Mouse (Mus musculus) embryonic facial prominence, embryonic 11.5 days (tissue): Measurements from ENCODE around the gene Mybphl. TPM values are rescaled to one million over a fixed set of nuclear protein-coding genes. Genes with fewer than 3 reads are reported as not detected.

ENCODE experiments used
- ATAC-seq: fragments of 200-750 bp; cut with Nextera tagmentation; replicated peaks from 2 replicates; pipeline ENCODE4 v1.8.0; 2017; ENCODE audit warnings: low read depth; ENCODE audit not compliant: insufficient number of reproducible peaks, low FRiP score, low TSS enrichment
- DNase-seq: peaks from one replicate; pipeline ENCODE4 v3.0.0-alpha.2; 2015; ENCODE audit warnings: low spot score
- H3K27ac ChIP-seq: fragments of 300-500 bp; sonication (generic); replicated peaks from 2 replicates; pipeline ENCODE4 v1.5.1; 2014; ENCODE audit warnings: mild to moderate bottlenecking, low read depth, low read length, control low read depth
- H3K27me3 ChIP-seq: fragments of 300-500 bp; sonication (generic); 2 replicates; pipeline ENCODE4 v1.6.1; 2014; ENCODE audit warnings: mild to moderate bottlenecking, low read length, moderate library complexity, mixed read lengths; ENCODE audit not compliant: control insufficient read depth, insufficient read depth
- H3K36me3 ChIP-seq: fragments of 300-500 bp; sonication (generic); replicated peaks from 2 replicates; pipeline ENCODE4 v1.6.1; 2014; ENCODE audit warnings: low read depth, mild to moderate bottlenecking, low read length, moderate library complexity, mixed read lengths; ENCODE audit not compliant: control insufficient read depth, insufficient read depth
- H3K4me1 ChIP-seq: fragments of 300-500 bp; sonication (generic); 2 replicates; pipeline ENCODE4 v1.6.1; 2014; ENCODE audit warnings: low read length, mixed read lengths; ENCODE audit not compliant: control insufficient read depth, insufficient read depth
- H3K4me2 ChIP-seq: fragments of 300-500 bp; sonication (generic); 2 replicates; pipeline ENCODE4 v1.6.1; 2014; ENCODE audit warnings: low read depth, mild to moderate bottlenecking, control low read depth, low read length, moderate library complexity
- H3K4me3 ChIP-seq: fragments of 300-500 bp; sonication (generic); 2 replicates; pipeline ENCODE4 v1.5.1; 2014; ENCODE audit warnings: low read depth, low read length, control low read depth
- H3K9ac ChIP-seq: fragments of 300-500 bp; sonication (generic); replicated peaks from 2 replicates; pipeline ENCODE4 v1.6.1; 2014; ENCODE audit warnings: mild to moderate bottlenecking, control low read depth, low read length
- H3K9me3 ChIP-seq: fragments of 300-500 bp; sonication (generic); replicated peaks from 2 replicates; pipeline ENCODE4 v1.6.1; 2016; ENCODE audit warnings: mild to moderate bottlenecking, low read length, inconsistent platforms, mixed read lengths; ENCODE audit not compliant: control insufficient read depth
- WGBS: fragments of 180-500 bp; shearing (Covaris S2); extraction: QIAGEN DNeasy Blood & Tissue Kit; methylation state at CpG from one replicate; pipeline ENCODE4 v1.1.7; 2014; 5-methylcytosine and 5-hydroxymethylcytosine counted together
- polyA plus RNA-seq: library from polyadenylated mRNA; unstranded; fragments of >200 nt; fragmentation: Nextera tagmentation; extraction: Ambion mirVana; gene quantifications from 2 replicates; pipeline ENCODE4 v1.2.1, GENCODE M21; 2014

The Mybphl gene
- polyA plus RNA-seq, 1 experiment from 2014 or later, result 0.32 TPM

GRCm38 (mm10) chr3:108405536-108406305, 41.0 kb downstream of the Mybphl start:
- ATAC-seq, result no peak
- no peak overlapping the region for H3K9ac ChIP-seq
- no peaks in the 10 kb centered on the region for H3K27me3 ChIP-seq
- H3K4me3 ChIP-seq, result no peak overlapping the region
- no peak for DNase-seq
- no peaks in the 10 kb centered on the region for H3K4me1 ChIP-seq
- 0 out of 2 replicates have a peak overlapping the region, but pooled peaks have one; percentile 20 for H3K27ac ChIP-seq
- no peaks in the 10 kb centered on the region; the same call in 1 of the 2 replicates for H3K36me3 ChIP-seq
- H3K9me3 ChIP-seq, result no peaks in the 10 kb centered on the region
- H3K4me2 ChIP-seq, result no peak overlapping the region
- 36% methylated on average over 14 of the region's 14 CpGs for WGBS

GRCm38 (mm10) chr3:108406306-108406885, 41.7 kb downstream of the Mybphl start:
- Histone ChIP-seq H3K4me2 (no peak overlapping the region), H3K36me3 (no peaks in the 10 kb centered on the region; the same call in 1 of the 2 replicates), H3K4me3 (no peak overlapping the region), H3K4me1 (no peaks in the 10 kb centered on the region; the same call in 1 of the 2 replicates), H3K27me3 (no peaks in the 10 kb centered on the region), H3K27ac (no peak overlapping the region), H3K9ac (no peak overlapping the region), H3K9me3 (no peaks in the 10 kb centered on the region)
- no peak for ATAC-seq
- no peak for DNase-seq
- WGBS, result 90% methylated on average over 24 of the region's 24 CpGs

DNA sequence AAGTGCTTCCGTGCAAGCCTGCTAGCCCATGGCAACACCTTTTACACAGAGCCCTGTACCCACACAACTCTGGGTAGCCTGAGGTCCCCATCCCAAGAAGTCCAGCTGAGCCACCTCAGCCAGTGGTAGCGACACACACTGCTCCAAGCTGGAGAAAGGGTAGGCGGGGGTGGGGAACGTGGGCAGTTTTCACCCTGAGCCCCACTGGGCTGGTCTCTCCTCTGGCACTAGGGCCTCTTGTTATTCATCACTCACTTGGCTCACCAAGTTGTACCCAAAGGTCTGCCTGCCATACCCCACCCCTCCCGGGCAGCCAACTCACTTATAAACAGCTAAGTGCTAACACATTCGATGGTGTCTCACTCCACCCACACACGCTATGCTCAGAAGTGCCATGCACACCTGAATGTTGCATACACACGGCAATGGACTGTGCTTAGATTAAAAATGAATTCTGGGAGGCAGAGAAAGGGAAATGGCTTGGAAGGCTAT, 43.9 kb downstream of the Mybphl start:
- H3K9ac ChIP-seq, result no peak overlapping the region
- peaks cover 4% of the 10 kb centered on the region for H3K36me3 ChIP-seq
- no peak overlapping the region for H3K27ac ChIP-seq
- no peak overlapping the region for H3K4me2 ChIP-seq
- DNase-seq (no peak), ATAC-seq (no peak)
- H3K4me1 ChIP-seq, result no peaks in the 10 kb centered on the region; the same call in 1 of the 2 replicates
- WGBS, result 94% methylated on average over 8 of the region's 8 CpGs
- no peaks in the 10 kb centered on the region for H3K27me3 ChIP-seq
- no peak overlapping the region for H3K4me3 ChIP-seq
- no peaks in the 10 kb centered on the region; the same call in 1 of the 2 replicates for H3K9me3 ChIP-seq

GRCm38 (mm10) chr3:108409656-108410358, 45.1 kb downstream of the Mybphl start:
- ATAC-seq, result no peak
- H3K36me3 ChIP-seq, result peaks cover 4% of the 10 kb centered on the region
- peak overlapping the region; percentile 53 for H3K9ac ChIP-seq
- peaks cover 3% of the 10 kb centered on the region; the same call in 1 of the 2 replicates for H3K9me3 ChIP-seq
- DNase-seq, result no peak
- no peak overlapping the region for H3K4me3 ChIP-seq
- peaks cover under 1% of the 10 kb centered on the region; the same call in 1 of the 2 replicates for H3K4me1 ChIP-seq
- no peaks in the 10 kb centered on the region for H3K27me3 ChIP-seq
- WGBS, result 47% methylated on average over 8 of the region's 8 CpGs
- peak overlapping the region; percentile 19 for H3K4me2 ChIP-seq
- H3K27ac ChIP-seq, result peak overlapping the region; percentile 42

DNA sequence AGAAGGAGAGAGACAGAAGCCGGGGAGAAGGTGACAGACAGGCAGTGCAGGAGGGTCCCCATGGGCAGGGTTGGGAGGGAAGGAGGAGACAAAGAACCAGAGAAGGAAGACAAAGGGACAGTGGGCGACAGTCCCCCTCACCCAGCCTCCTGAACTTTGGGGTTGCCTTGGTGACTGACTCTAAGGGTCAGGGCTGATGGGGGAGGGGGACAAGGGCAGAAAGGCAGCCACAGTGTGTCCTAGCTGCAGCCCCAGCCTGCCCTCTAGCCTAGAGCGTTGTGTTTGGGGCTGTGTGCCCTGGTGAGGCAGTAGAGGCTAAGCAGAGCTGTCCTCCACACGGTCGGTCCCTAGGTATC, 45.6 kb downstream of the Mybphl start:
- peak overlapping the region; percentile 42 for H3K27ac ChIP-seq
- peaks cover 3% of the 10 kb centered on the region; the same call in 1 of the 2 replicates for H3K9me3 ChIP-seq
- no peak overlapping the region for H3K4me3 ChIP-seq
- DNase-seq, result no peak
- peak; percentile 53 for ATAC-seq
- H3K4me2 ChIP-seq, result peak overlapping the region; percentile 32; the same call in 1 of the 2 replicates
- peaks cover 4% of the 10 kb centered on the region for H3K36me3 ChIP-seq
- peak overlapping the region; percentile 53 for H3K9ac ChIP-seq
- 15% methylated on average over 5 of the region's 5 CpGs for WGBS
- peaks cover 5% of the 10 kb centered on the region; the same call in 1 of the 2 replicates for H3K4me1 ChIP-seq
- H3K27me3 ChIP-seq, result no peaks in the 10 kb centered on the region

DNA sequence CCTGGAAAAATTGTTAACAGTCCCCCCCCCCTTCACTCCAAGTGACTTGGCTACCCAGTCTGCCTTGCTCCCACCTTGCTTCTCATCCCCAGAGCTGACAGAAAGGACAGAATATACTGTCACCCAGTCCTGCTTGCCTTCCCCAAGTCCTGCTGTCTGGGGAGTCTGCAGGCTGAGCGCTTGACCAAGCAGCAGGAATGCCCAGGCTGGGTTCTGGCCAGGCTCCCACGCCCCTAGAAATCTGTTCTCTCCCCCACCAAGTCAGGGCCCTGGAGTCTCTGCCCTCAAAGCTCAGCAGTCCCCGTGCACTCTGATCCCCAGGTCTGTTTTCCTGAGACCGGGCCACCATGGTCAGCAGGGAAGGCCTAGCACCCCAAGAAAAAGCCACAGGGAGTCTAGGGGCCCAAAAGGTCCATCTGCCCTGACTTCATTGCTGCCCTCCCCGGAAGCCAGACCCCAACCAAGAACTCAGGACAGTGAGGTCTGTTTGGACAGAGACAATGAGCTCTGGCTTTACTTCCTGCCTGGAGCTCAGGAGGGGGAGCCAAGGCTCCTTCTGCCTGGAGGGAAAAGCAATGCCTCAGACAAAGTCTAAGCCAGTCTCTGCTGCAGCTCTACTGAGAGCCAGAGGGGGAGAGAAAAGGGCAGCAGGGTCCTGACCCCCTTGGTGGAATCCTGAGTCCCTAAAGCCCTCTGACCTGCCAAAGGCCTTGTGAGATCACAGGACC, 46.5 kb downstream of the Mybphl start:
- Histone ChIP-seq H3K36me3 (peaks cover 4% of the 10 kb centered on the region), H3K9ac (peak overlapping the region; percentile 53), H3K4me2 (peak overlapping the region; percentile 32), H3K4me1 (peaks cover 5% of the 10 kb centered on the region; the same call in 1 of the 2 replicates), H3K9me3 (peaks cover 3% of the 10 kb centered on the region; the same call in 1 of the 2 replicates), H3K27ac (peak overlapping the region; percentile 42), H3K4me3 (no peak overlapping the region), H3K27me3 (no peaks in the 10 kb centered on the region)
- DNase-seq (no peak), ATAC-seq (no peak)
- 33% methylated on average over 5 of the region's 5 CpGs for WGBS

DNA sequence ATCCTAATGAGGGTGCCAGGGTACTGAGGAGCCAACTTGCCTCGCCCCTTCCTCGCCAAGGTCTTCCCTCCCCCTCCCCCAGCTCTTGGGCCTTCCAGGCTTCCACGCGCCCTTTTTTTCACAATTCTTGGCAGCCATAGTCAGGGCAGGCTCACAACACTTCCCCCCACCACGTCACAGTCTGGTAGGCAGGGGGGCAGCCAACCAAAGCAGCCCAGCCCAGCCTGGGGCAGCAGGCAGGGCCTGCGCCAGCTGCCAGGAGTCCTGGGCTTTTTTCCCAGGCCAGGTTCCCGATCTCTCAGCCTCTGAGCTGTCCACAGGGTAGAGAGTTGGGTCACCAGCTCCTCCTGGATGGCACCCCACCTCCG, 47.0 kb downstream of the Mybphl start:
- peak overlapping the region; percentile 32 for H3K4me2 ChIP-seq
- peaks cover 5% of the 10 kb centered on the region; the same call in 1 of the 2 replicates for H3K4me1 ChIP-seq

More for the DNA sequence above, 47.0 kb downstream of the Mybphl start:
- Histone ChIP-seq H3K9me3 (peaks cover 3% of the 10 kb centered on the region; the same call in 1 of the 2 replicates), H3K27ac (peak overlapping the region; percentile 42; the same call in 1 of the 2 replicates), H3K4me3 (no peak overlapping the region), H3K9ac (peak overlapping the region; percentile 53), H3K36me3 (peaks cover 4% of the 10 kb centered on the region), H3K27me3 (no peaks in the 10 kb centered on the region; the same call in 1 of the 2 replicates)
- ATAC-seq (no peak), DNase-seq (no peak)
- WGBS, result 59% methylated on average over 8 of the region's 8 CpGs
